Mouse (Mus musculus) lung, postnatal 25 days (tissue): Measurements from ENCODE around the gene Rnf214.

Experiments used
- DNase-seq: peaks from one replicate; pipeline ENCODE4 v3.0.0; 2022; ENCODE audit warnings: low spot score

Rnf214 gene

DNA sequence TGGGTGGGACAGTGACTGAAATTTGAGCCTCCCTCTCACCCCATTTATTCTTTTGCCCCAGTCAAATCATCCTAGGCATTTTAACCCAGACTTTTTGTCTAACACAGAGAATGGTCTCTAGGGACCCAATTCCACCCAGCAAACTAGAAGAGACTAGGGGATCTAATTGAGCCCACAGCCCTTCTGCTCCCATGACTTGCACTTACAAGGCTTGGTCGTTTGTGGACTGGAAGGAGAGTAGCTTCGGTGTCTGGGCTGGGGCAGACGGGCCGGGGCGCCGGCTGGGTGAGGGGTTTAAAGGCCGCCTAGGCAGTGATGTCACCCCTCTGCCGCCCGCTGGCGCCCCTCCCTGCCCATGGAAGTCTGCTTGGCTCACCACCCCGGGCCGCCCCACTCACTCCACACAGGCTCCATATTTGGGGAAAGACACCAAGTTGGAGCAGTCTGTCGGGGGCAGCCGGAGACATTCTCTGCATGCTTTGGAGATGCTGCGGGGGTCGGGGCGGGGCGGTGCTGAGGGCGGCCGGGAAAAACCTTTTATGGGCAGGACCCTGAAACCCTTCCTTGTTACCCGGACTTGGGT lies 29.0 kb upstream of the Rnf214 start, which contains the start of gene Tagln:
Tagln (minus strand) TSS at position 431 of the 583 bp plus-strand sequence.
- no peak for DNase-seq

GRCm38 (mm10) chr9:45932571-45933415 lies 26.1 kb upstream of the Rnf214 start:
- no peak for DNase-seq

DNA sequence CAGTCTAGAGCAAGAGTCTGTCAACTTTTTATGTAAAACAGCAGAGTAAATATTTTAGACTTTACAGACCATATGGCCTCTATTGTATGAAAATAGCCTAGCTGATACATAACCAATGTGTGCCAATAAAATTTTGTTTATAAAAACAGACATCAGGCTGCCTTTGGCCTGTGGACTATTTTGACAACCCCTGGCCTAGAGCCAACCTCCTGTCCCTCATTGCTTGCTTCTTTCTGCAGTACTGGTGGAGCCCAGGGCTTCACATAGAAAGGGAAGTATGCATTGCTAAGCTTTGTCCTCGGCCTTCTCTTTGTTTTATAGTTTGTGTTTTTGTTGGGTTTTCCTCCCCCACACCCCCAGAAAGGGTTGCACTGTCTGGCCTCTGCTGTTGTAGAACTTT lies 25.2 kb upstream of the Rnf214 start:
- no peak for DNase-seq

- no peak for DNase-seq
Measured at GRCm38 (mm10) chr9:45929285-45929684, 22.6 kb upstream of the Rnf214 start.

- no peak for DNase-seq
Measured at GRCm38 (mm10) chr9:45919895-45920294, 13.2 kb upstream of the Rnf214 start.

GRCm38 (mm10) chr9:45917041-45917934 lies 10.6 kb upstream of the Rnf214 start:
- DNase-seq = peak; percentile 76

DNA sequence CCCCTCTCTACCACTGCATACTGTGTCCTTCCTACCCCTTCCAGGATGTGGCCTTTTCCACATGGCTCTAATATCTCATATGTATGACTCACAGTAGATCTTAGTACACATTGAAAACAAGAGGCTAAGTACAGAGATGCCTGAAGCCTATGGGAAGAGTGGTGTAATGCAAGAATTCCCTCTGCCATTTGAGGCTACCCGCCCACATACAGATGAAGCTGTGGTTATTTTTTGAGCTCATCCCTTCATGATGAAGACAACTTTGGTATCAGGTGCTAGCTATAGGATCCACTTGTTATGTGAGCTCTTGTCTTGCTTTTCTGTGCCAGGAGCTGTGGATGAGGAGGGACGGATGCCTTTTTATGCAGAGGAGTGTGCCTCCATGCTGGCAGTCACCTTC lies 8.9 kb upstream of the Rnf214 start:
- DNase-seq = no peak

GRCm38 (mm10) chr9:45911673-45912072 lies 5.0 kb upstream of the Rnf214 start:
- no peak for DNase-seq

DNA sequence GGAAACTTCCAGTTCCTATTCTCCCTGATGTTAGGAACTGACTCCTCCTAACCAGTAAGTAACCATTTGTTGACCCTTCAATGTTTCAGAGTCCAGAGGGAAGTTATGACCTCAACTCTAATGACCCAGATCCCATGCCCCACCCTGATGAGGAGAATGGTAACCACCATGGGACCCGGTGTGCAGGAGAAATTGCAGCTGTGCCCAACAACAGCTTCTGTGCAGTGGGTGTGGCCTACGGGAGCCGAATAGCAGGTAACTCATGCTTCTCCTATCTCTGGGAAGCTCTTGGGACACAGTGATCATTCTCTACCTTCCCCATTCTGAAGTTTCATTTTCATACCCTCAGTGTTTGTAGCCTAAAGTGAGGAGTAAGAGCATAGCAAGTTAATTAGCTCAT lies 4.3 kb upstream of the Rnf214 start:
- DNase-seq = no peak

DNA sequence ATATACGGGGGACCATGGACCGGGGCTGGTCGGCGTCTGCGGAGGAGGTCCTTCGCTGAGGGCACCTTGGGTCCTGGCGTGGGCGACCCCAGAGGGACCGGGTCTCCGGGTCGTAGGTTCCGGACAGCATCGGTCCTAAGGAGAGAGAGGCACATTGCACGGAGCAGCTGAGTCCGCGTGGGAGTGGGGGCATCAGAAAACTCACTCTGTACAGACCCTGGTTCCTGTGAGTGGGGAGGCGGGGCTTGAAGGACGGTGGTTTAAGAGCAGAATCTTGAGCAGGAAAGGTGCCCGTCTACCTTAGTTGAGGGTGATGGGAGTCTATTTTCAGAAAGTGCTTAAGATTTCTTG lies 342 bp upstream of the Rnf214 start:
- no peak for DNase-seq

DNA sequence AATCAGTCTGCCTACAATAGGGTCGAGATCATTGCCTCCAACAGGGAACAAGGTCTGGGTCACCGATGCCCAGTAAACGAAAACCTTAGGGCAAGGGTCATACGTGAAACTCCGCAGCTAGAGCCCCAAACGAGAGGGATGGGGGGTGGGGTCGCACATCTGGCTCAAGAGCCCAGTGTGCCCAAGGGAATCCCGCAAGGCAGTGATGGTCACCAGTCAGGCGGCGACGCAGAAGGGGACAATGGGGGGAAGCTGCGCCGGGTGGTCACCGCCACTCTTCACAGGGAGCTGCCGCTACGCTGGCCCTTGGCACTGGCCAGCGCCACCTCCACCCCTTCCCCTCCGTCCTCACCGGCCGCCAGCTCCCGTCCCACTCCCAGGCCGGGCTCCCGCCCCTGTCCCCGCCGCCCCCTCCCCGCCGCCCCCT lies 887 bp downstream of the Rnf214 start:
- no peak for DNase-seq

- no peak for DNase-seq
Measured at GRCm38 (mm10) chr9:45905196-45905595, 1.5 kb downstream of the Rnf214 start.

DNA sequence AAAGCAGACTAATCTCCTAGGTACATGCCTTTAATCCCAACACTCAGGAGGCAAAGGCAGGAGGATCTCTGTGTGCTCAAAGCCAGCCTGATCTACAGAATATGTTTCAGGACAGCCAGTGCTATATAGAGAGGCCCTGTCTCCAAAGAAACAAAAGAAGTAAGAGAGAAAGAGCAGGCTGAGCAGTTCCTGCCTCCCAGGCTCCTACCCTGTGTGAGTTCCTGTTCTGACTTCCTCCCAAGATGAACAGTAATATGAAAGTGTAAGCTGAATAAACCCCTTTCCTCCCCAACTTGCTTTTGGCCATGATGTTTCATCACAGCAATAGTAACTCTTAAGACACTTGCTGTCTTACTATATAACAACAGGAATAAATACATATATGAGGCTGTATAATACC lies 13.0 kb downstream of the Rnf214 start:
- no peak for DNase-seq

GRCm38 (mm10) chr9:45877928-45878327 lies 28.8 kb downstream of the Rnf214 start:
- DNase-seq = peak; percentile 67

- DNase-seq = no peak
Measured at GRCm38 (mm10) chr9:45870265-45870664, 36.4 kb downstream of the Rnf214 start.

DNA sequence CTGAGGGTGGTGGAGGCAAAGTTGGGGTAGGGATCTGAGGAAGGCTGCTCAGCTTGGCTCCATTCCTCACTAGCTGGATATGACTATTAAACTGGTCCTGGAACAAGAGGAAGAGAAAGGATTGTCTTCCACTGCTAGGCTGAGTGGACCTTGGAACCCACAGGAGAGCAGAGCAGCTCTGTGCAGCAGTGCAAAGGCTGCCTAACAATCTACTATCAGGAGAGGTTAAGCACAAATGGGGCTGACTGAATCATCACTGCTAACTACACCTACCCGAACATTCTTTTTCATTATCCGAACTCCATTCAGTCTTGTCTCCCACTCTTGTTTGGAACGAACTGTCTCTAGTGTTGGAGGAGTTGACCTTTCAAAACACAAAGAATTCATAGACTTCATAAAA lies 37.5 kb downstream of the Rnf214 start:
- DNase-seq = no peak

GRCm38 (mm10) chr9:45861813-45862212 lies 44.9 kb downstream of the Rnf214 start:
- no peak for DNase-seq

DNA sequence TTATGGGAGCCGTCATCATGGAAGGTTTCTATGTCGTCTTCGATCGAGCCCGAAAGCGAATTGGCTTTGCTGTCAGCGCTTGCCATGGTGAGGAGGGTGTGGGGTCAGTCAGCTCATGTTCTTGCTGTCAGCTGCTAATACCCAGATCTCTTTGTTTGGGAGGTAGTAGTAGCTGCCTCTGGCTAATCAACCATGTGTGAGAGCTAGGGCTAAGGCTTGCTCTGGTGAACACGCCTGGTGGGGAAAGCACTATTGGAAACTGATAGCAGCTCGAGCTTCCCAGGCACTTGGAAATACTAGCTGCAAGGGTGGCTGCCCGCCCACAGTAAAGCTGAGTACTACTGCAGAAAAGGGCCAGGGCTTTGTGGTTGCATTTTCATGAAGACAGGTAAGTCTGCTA lies 47.3 kb downstream of the Rnf214 start:
- DNase-seq = no peak

DNA sequence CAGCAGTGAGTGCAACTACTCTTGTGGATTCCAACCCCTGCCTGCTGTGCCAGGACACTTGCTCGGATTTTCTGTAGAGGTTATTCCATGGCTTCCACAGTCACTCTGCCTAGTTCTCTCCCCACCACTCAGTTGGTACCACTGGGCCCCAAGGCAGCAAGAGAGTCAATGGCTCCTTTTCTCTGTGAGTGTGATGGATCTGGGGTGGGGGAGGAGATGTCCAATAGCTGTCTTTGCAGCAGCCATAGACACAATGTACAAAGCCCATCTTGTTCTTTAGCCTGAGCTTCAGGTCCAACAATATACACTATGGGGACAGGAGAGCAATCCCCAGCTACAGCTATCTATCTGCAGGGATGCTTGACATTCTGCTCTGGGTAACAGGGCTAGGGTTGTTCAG lies 52.6 kb downstream of the Rnf214 start:
- no peak for DNase-seq

DNA sequence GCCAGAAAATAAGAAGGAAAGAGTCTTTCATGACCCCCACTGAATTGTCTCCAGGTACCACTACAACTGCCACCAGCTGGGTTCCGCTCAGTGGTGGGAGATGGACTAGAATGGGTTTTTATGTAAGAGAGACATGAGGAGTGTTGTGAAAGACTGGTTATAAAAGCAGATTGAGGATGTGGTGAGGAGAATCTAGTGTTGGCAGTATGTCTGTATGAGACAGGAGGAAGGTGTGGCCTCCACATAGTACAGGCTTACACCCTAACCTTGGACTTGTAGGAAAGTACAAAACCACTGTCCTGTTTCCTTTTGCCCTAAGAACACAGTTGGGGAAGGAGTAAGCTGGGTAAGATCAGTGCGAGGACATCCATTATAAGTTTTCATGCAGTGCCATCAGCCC lies 53.0 kb downstream of the Rnf214 start:
- peak; percentile 11 for DNase-seq

- no peak for DNase-seq
Measured at GRCm38 (mm10) chr9:45851776-45852175, 54.9 kb downstream of the Rnf214 start.

- no peak for DNase-seq
Measured at GRCm38 (mm10) chr9:45851330-45851729, 55.4 kb downstream of the Rnf214 start.
